Mouse (Mus musculus): ENCODE results near the gene Osbpl9. TPM values are rescaled to one million over a fixed set of nuclear protein-coding genes. Genes with fewer than 3 reads are reported as not detected.

The Osbpl9 gene
- polyA plus RNA-seq, 1 experiment from 2014 or later, result 65.8 TPM

- Histone ChIP-seq H3K4me1 (ENCODE audit: control insufficient read depth, insufficient read depth, low read length) (no peaks in the 10 kb centered on the region), H3K4me2 (ENCODE audit: low read depth, low read length) (no peak overlapping the region), H3K27ac (ENCODE audit: low read length) (no peak overlapping the region), H3K27me3 (ENCODE audit: control insufficient read depth, insufficient read depth, low read length) (no peaks in the 10 kb centered on the region), H3K4me3 (replicated peaks; ENCODE audit: low read length) (no peak overlapping the region), H3K36me3 (ENCODE audit: control insufficient read depth, insufficient read depth, low read length) (no peaks in the 10 kb centered on the region), H3K9me3 (replicated peaks; ENCODE audit: control insufficient read depth, low read length) (no peaks in the 10 kb centered on the region), H3K9ac (ENCODE audit: low read length) (no peak overlapping the region)
- ATAC-seq (ENCODE audit: insufficient read depth, low FRiP score), result no peak
- WGBS, result 82% methylated on average over 3 of the region's 3 CpGs
Measured at GRCm38 (mm10) chr4:109213986-109214385, 11.9 kb upstream of the Osbpl9 start.

- Histone ChIP-seq H3K4me1 (ENCODE audit: control insufficient read depth, insufficient read depth, low read length) (no peaks in the 10 kb centered on the region), H3K27ac (ENCODE audit: low read length) (0 out of 2 replicates have a peak overlapping the region, but pooled peaks have one; percentile 8), H3K9ac (ENCODE audit: low read length) (no peak overlapping the region), H3K27me3 (ENCODE audit: control insufficient read depth, insufficient read depth, low read length) (no peaks in the 10 kb centered on the region), H3K9me3 (replicated peaks; ENCODE audit: control insufficient read depth, low read length) (no peaks in the 10 kb centered on the region), H3K4me2 (ENCODE audit: low read depth, low read length) (no peak overlapping the region), H3K36me3 (ENCODE audit: control insufficient read depth, insufficient read depth, low read length) (no peaks in the 10 kb centered on the region), H3K4me3 (replicated peaks; ENCODE audit: low read length) (no peak overlapping the region)
- no peak for ATAC-seq (ENCODE audit: insufficient read depth, low FRiP score)
- 81% methylated on average over 4 of the region's 4 CpGs for WGBS
Measured at GRCm38 (mm10) chr4:109210881-109211280, 8.8 kb upstream of the Osbpl9 start.

- WGBS, result 83% methylated on average over 2 of the region's 2 CpGs
- no peak overlapping the region for H3K4me2 ChIP-seq (ENCODE audit: low read depth, low read length)
- no peak overlapping the region for H3K4me3 ChIP-seq (replicated peaks; ENCODE audit: low read length)
- no peaks in the 10 kb centered on the region for H3K9me3 ChIP-seq (replicated peaks; ENCODE audit: control insufficient read depth, low read length)
- no peaks in the 10 kb centered on the region for H3K36me3 ChIP-seq (ENCODE audit: control insufficient read depth, insufficient read depth, low read length)
- ATAC-seq (ENCODE audit: insufficient read depth, low FRiP score), result no peak
- no peaks in the 10 kb centered on the region for H3K4me1 ChIP-seq (ENCODE audit: control insufficient read depth, insufficient read depth, low read length)
- H3K27me3 ChIP-seq (ENCODE audit: control insufficient read depth, insufficient read depth, low read length), result no peaks in the 10 kb centered on the region
- H3K9ac ChIP-seq (ENCODE audit: low read length), result no peak overlapping the region
- no peak overlapping the region; the same call in 1 of the 2 replicates for H3K27ac ChIP-seq (ENCODE audit: low read length)
Measured at GRCm38 (mm10) chr4:109210253-109210652, 8.2 kb upstream of the Osbpl9 start.

- no peak overlapping the region for H3K4me2 ChIP-seq (ENCODE audit: low read depth, low read length)
- no peak for ATAC-seq (ENCODE audit: insufficient read depth, low FRiP score)
- no peaks in the 10 kb centered on the region for H3K9me3 ChIP-seq (replicated peaks; ENCODE audit: control insufficient read depth, low read length)
- H3K4me3 ChIP-seq (replicated peaks; ENCODE audit: low read length), result no peak overlapping the region
- H3K4me1 ChIP-seq (ENCODE audit: control insufficient read depth, insufficient read depth, low read length), result peaks cover 6% of the 10 kb centered on the region; the same call in 1 of the 2 replicates
- 82% methylated on average over 5 of the region's 5 CpGs for WGBS
- H3K9ac ChIP-seq (ENCODE audit: low read length), result no peak overlapping the region
- no peaks in the 10 kb centered on the region for H3K27me3 ChIP-seq (ENCODE audit: control insufficient read depth, insufficient read depth, low read length)
- no peak overlapping the region for H3K27ac ChIP-seq (ENCODE audit: low read length)
- no peaks in the 10 kb centered on the region for H3K36me3 ChIP-seq (ENCODE audit: control insufficient read depth, insufficient read depth, low read length)
Measured at GRCm38 (mm10) chr4:109207524-109207923, 5.5 kb upstream of the Osbpl9 start.

- no peak overlapping the region for H3K9ac ChIP-seq (ENCODE audit: low read length)
- no peak overlapping the region for H3K4me2 ChIP-seq (ENCODE audit: low read depth, low read length)
- WGBS, result 32% methylated on average over 1 of the region's 1 CpGs
- H3K36me3 ChIP-seq (ENCODE audit: control insufficient read depth, insufficient read depth, low read length), result no peaks in the 10 kb centered on the region
- H3K27me3 ChIP-seq (ENCODE audit: control insufficient read depth, insufficient read depth, low read length), result no peaks in the 10 kb centered on the region
- no peak for ATAC-seq (ENCODE audit: insufficient read depth, low FRiP score)
- no peaks in the 10 kb centered on the region for H3K9me3 ChIP-seq (replicated peaks; ENCODE audit: control insufficient read depth, low read length)
- H3K4me1 ChIP-seq (ENCODE audit: control insufficient read depth, insufficient read depth, low read length), result peaks cover 10% of the 10 kb centered on the region
- no peak overlapping the region for H3K4me3 ChIP-seq (replicated peaks; ENCODE audit: low read length)
- no peak overlapping the region for H3K27ac ChIP-seq (ENCODE audit: low read length)
Measured at GRCm38 (mm10) chr4:109204416-109204815, 2.3 kb upstream of the Osbpl9 start.

- WGBS, result 42% methylated on average over 1 of the region's 1 CpGs
- H3K4me1 ChIP-seq (ENCODE audit: control insufficient read depth, insufficient read depth, low read length), result peaks cover 10% of the 10 kb centered on the region
- H3K4me2 ChIP-seq (ENCODE audit: low read depth, low read length), result no peak overlapping the region
Measured at GRCm38 (mm10) chr4:109203931-109204330, 1.9 kb upstream of the Osbpl9 start.

GRCm38 (mm10) chr4:109199069-109199468 lies 3.0 kb downstream of the Osbpl9 start:
- no peaks in the 10 kb centered on the region for H3K27me3 ChIP-seq (ENCODE audit: control insufficient read depth, insufficient read depth, low read length)
- no peak overlapping the region for H3K9ac ChIP-seq (ENCODE audit: low read length)
- WGBS, result 93% methylated on average over 4 of the region's 4 CpGs
- H3K4me2 ChIP-seq (ENCODE audit: low read depth, low read length), result no peak overlapping the region
- no peaks in the 10 kb centered on the region for H3K9me3 ChIP-seq (replicated peaks; ENCODE audit: control insufficient read depth, low read length)
- ATAC-seq (ENCODE audit: insufficient read depth, low FRiP score), result no peak
- H3K4me3 ChIP-seq (replicated peaks; ENCODE audit: low read length), result no peak overlapping the region
- H3K36me3 ChIP-seq (ENCODE audit: control insufficient read depth, insufficient read depth, low read length), result no peaks in the 10 kb centered on the region
- no peak overlapping the region for H3K27ac ChIP-seq (ENCODE audit: low read length)
- H3K4me1 ChIP-seq (ENCODE audit: control insufficient read depth, insufficient read depth, low read length), result peaks cover 11% of the 10 kb centered on the region

More at GRCm38 (mm10) chr4:109203931-109204330, 1.9 kb upstream of the Osbpl9 start:
- Histone ChIP-seq H3K9me3 (replicated peaks; ENCODE audit: control insufficient read depth, low read length) (no peaks in the 10 kb centered on the region), H3K27me3 (ENCODE audit: control insufficient read depth, insufficient read depth, low read length) (no peaks in the 10 kb centered on the region), H3K27ac (ENCODE audit: low read length) (no peak overlapping the region), H3K36me3 (ENCODE audit: control insufficient read depth, insufficient read depth, low read length) (no peaks in the 10 kb centered on the region), H3K9ac (ENCODE audit: low read length) (no peak overlapping the region), H3K4me3 (replicated peaks; ENCODE audit: low read length) (no peak overlapping the region)
- ATAC-seq (ENCODE audit: insufficient read depth, low FRiP score), result no peak

GRCm38 (mm10) chr4:109195900-109196629 lies 6.0 kb downstream of the Osbpl9 start:
- Histone ChIP-seq H3K4me2 (ENCODE audit: low read depth, low read length) (no peak overlapping the region), H3K4me1 (ENCODE audit: control insufficient read depth, insufficient read depth, low read length) (peaks cover 8% of the 10 kb centered on the region), H3K9ac (ENCODE audit: low read length) (no peak overlapping the region), H3K27ac (ENCODE audit: low read length) (no peak overlapping the region), H3K4me3 (replicated peaks; ENCODE audit: low read length) (no peak overlapping the region), H3K27me3 (ENCODE audit: control insufficient read depth, insufficient read depth, low read length) (no peaks in the 10 kb centered on the region), H3K9me3 (replicated peaks; ENCODE audit: control insufficient read depth, low read length) (no peaks in the 10 kb centered on the region), H3K36me3 (ENCODE audit: control insufficient read depth, insufficient read depth, low read length) (no peaks in the 10 kb centered on the region)
- WGBS, result 84% methylated on average over 7 of the region's 7 CpGs
- no peak for ATAC-seq (ENCODE audit: insufficient read depth, low FRiP score)

GRCm38 (mm10) chr4:109193886-109194285 lies 8.2 kb downstream of the Osbpl9 start:
- Histone ChIP-seq H3K4me3 (replicated peaks; ENCODE audit: low read length) (no peak overlapping the region), H3K4me2 (ENCODE audit: low read depth, low read length) (no peak overlapping the region), H3K27ac (ENCODE audit: low read length) (no peak overlapping the region), H3K4me1 (ENCODE audit: control insufficient read depth, insufficient read depth, low read length) (peaks cover 4% of the 10 kb centered on the region; the same call in 1 of the 2 replicates), H3K27me3 (ENCODE audit: control insufficient read depth, insufficient read depth, low read length) (no peaks in the 10 kb centered on the region), H3K9me3 (replicated peaks; ENCODE audit: control insufficient read depth, low read length) (no peaks in the 10 kb centered on the region), H3K9ac (ENCODE audit: low read length) (no peak overlapping the region), H3K36me3 (ENCODE audit: control insufficient read depth, insufficient read depth, low read length) (no peaks in the 10 kb centered on the region)
- no peak for ATAC-seq (ENCODE audit: insufficient read depth, low FRiP score)
- 78% methylated on average over 5 of the region's 5 CpGs for WGBS
